Mouse (Mus musculus) megakaryocyte-erythroid progenitor cell, adult 5-6 weeks (primary cell): ENCODE measurements around the gene Chst15. TPM values are rescaled to one million over a fixed set of nuclear protein-coding genes. Genes with fewer than 3 reads are reported as not detected.

ENCODE experiments used
- ATAC-seq: replicated peaks from 2 replicates; pipeline ENCODE4 v1.8.0; 2016; ENCODE audit warnings: mild to moderate bottlenecking, inconsistent platforms; ENCODE audit not compliant: severe bottlenecking, poor library complexity, low FRiP score, low TSS enrichment
- total RNA-seq, 2 experiments: library from RNA; stranded (forward) in 1 of 2; stranded (reverse) in 1 of 2; fragments of 200-1000, 215-1000 nt in 1 of 2; fragments of >200 nt in 1 of 2; fragmentation: Nextera tagmentation in 1 of 2; gene quantifications; 2 replicates each; pipeline ENCODE4 v1.2.3; 2014 to 2017

Gene Chst15
- total RNA-seq (2014; fragmentation: Nextera tagmentation) = 16.0 and 18.4 TPM in 2 replicates
- total RNA-seq (2017) = 11.0 and 13.8 TPM in 2 replicates

- peak; percentile 46 for ATAC-seq
These were observed at the start of gene Chst15 for GRCm38 (mm10) chr7:132317036-132317541. Chst15 (minus strand) TSS chr7:132317228.

GRCm38 (mm10) chr7:132365703-132366384 is 48.8 kb upstream of the Chst15 start:
- peak; percentile 54 for ATAC-seq

DNA sequence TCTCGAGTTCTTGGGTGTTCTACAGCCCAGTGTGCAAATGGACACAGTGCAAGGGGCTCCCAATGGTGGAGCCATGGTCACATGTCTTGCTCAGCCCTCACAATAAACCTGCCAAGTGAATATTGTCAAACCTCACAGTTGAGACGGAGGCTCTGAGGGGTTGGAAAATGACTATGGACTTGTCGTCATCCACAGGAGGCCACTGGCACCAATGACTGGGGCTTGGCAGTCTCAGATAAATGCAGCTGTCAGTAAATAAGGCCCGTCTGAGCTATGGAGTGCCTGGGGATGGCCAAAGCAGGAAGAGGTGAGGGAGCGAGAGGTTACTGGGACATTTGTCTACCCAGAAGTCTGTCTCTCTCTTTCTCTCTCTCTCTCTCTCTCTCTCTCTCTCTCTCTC is 48.1 kb upstream of the Chst15 start:
- ATAC-seq = peak; percentile 52

- no peak for ATAC-seq
These were observed 47.5 kb upstream of the Chst15 start for GRCm38 (mm10) chr7:132364506-132364905.

GRCm38 (mm10) chr7:132360336-132360735 is 43.3 kb upstream of the Chst15 start:
- ATAC-seq = no peak

DNA sequence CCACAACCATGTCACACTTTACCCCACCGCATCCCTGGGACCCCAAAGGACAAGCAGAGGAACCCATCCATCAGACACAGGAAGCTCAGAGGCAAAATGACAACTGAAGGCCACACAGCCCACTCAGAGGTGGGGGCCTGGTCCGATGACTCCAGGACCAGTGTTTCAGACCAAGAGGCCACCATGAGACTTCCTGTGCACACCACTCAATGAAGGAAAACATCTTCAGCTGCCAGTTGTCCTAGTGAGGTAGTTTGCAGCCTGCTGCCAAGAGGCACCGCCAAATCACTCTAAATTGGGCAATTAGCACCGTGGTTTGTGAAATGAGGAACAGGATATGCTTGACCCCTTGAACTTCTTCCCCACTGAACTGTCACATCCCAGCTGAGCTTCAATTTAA is 41.7 kb upstream of the Chst15 start:
- ATAC-seq = no peak

GRCm38 (mm10) chr7:132358250-132358649 is 41.2 kb upstream of the Chst15 start:
- no peak for ATAC-seq

DNA sequence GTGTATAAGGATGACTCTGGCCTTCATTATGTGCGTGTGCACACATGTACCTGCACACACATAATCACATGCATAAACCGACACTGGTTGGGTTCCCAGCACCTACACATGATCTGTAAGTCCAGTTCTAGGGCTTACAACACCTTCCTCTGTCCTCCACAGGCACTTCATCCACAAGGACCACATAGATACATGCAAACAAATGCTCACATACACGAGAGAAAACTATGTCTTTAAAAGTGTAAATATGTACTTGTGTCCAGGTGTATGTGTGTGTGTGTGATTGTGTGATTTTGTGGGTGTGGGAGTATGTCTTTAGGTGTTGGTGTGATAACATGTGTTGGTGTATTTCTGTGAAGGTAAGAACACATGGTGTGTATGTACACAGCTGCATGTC is 40.8 kb upstream of the Chst15 start:
- ATAC-seq = no peak

DNA sequence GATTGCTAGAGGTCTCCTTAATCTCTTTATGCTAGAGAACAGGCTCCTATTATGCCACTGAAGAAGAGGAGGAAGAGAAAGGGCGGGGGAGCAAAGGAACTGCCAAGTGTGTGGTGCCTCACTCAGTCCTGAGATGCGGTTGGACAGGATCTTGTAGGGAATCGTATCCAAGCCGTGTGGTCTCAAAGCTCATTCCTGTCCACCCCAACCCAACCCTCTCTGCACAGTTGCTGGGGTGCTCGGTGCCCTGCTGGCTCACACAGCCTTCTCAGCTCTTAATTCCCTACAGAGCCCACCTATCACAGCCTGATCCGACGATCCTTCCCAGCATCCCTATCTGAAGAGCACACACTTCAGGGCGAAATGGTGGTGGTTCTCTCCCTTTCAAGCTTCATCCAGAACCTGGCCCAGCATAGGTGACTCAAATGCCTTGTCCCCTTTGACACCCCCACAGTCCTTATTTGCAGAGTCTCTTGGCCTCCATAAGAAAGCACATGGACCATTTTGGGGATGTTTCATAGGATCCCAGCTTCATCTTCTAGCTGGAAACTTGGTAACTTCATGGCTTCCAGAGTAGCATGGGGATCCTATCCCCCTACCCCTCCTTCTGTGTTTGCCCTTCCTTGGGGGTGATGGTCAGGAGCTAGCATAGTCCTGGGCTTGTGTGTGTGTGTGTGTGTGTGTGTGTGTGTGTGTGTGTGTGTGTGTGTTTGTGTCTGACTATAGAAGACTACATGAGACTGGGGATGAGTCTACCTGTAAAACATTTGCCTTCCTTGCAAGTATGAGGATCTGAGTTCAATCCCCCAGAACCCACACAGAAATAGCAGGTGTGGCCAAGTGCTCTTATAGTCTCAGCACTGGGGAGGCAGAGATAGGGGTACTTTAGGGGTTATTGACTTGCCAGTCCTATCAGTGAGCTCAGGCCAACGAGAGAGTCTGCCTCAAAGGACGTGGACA is 40.1 kb upstream of the Chst15 start:
- no peak for ATAC-seq

DNA sequence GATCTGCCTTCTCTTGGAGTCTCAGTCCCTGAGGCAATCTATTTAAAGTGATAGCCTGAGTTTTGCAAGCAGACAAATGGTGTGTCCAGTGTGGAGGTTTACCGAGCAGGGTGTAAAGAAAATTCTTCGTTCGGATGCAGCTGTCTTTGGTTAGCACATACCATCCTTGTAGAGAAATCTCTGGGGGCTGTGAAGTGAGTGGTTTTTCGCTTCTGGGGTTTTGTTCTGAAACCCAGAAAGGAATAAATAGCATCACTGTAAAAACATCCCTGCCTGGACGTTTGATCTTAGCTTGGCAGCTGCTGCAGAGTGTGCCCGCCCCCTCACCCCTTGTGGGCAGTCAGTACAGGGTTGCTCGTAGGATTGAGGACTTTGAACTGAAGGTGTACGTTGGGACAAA is 39.2 kb upstream of the Chst15 start:
- ATAC-seq = no peak

GRCm38 (mm10) chr7:132355767-132356166 is 38.7 kb upstream of the Chst15 start:
- peak; percentile 71; the same call in 1 of the 2 replicates for ATAC-seq

DNA sequence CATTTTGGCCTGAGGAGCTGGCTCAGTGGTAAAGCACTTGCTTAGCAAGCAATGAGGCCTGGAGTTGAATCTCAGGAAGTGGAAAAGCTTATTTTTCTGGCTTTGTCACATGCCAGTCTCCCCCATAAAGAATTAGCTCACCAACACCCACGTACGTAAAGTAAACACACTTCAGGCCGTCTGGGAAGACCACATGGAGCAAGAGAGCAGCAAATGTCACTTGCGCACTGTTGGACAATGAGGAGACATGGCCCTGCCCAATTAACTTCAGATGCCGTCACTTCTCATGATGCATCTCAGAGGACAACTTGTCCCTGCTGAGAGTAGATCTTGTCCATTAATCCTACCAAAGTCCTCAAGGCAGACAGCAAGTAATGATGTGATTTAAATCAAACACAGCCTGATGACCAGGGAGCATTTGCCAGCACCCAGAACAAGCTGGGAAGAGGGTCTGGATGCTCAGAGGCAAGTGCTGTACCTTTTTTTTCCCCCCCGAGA is 32.1 kb upstream of the Chst15 start:
- no peak for ATAC-seq

DNA sequence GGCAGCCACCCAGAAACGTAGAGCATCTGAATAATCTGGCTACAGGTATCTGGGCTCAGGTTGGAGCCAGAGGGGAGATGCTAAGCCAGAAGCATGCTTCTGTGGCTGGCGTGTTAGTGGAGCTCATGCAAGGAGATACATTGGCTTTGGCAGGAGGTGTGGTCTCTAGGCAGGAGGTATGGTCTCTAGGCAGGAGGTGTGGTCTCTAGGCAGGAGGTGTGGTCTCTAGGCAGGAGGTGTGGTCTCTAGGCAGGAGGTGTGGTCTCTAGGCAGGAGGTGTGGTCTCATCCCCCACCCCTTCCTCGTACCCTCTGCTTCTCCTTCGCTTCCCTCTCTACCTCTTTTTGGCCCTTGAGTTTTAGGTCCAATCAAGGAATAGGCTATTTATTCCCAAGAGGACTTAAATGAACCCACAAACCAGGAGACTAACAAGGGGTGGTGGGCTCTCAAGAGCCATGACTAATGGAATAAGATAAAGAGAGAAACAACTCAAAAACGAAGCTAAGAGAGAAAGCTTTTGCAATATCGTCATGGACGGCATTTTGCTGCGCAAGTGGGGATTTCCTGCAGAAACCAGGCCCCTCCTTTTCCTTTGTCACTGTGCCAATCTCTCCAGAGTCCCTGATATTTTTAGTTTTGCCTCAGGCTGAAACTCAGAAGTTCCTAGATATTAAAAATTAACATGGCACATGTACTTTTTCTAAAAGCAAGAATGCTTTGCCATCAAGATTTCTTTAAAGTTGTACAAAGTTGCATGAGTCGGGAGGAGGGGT is 30.4 kb upstream of the Chst15 start:
- ATAC-seq = peak; percentile 56; the same call in 1 of the 2 replicates

DNA sequence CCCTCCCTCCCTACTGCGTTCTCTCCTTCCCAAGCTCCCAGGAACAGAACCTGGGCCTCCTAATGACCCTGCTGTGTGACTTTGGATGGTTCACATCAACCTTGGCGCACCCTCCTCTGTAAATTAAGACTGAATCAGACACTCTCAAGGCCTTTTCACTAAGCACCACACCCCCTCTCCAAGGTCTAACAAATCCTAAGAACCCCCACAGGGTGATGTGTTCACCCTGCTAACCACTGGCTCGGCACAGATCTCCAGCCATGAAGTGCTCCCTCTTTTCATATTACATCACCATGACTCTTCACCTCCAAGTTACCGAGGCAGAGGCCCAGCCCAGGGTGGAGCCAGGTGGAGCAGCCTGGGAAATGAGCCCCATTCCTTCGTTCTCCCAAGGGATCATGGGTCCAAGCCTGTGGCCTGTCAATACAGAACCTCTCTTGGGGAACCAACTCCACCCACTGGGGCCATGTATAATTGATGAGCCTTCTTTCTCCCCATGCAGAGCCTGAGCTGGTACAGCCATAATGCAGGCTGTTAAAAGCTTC is 28.6 kb upstream of the Chst15 start:
- no peak for ATAC-seq

GRCm38 (mm10) chr7:132344606-132345005 is 27.6 kb upstream of the Chst15 start:
- no peak for ATAC-seq

GRCm38 (mm10) chr7:132343900-132344299 is 26.9 kb upstream of the Chst15 start:
- 0 out of 2 replicates have a peak, but pooled peaks have one; percentile 27 for ATAC-seq

DNA sequence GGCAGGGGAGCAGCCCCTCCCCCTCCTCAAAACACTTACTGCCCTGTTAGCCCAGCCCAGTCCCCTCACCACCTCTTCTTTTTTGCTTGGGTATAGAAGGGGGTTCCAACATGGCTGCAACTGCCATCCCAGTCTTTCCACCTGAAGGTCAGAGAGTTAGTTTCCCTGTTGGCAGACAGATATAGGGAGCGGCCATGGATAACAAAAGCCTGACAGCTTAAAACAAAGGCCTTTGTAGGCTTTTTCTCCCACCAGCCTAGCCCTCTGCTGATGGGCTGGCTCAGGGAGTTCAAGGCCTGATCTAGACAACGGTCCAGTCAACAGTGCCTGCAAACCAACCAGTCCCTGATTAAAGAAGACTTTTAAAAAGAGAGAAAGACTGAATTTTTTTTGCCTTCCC is 26.1 kb upstream of the Chst15 start:
- ATAC-seq = no peak

- ATAC-seq = no peak
These were observed 22.2 kb upstream of the Chst15 start for GRCm38 (mm10) chr7:132339041-132339839.
